Mouse (Mus musculus) effector memory CD4-positive, alpha-beta T cell, adult 7 months (primary cell): Measurements from ENCODE around the gene Map4k1. TPM values are rescaled to one million over a fixed set of nuclear protein-coding genes. Genes with fewer than 3 reads are reported as not detected.

Source experiments
- polyA plus RNA-seq: library from polyadenylated mRNA; unstranded; fragments of 100-300 nt; shearing (Covaris generic); gene quantifications from one replicate; pipeline ENCODE4 v1.2.1, GENCODE M21; 2017

Gene Map4k1
- polyA plus RNA-seq, result 128 TPM

GRCm38 (mm10) chr7:28981651-28982273 is at the start of gene Map4k1, which contains the start of gene Eif3k:
TSS of gene Map4k1 (plus strand) at chr7:28982050.
TSS of gene Eif3k (minus strand) at chr7:28981864.

DNA sequence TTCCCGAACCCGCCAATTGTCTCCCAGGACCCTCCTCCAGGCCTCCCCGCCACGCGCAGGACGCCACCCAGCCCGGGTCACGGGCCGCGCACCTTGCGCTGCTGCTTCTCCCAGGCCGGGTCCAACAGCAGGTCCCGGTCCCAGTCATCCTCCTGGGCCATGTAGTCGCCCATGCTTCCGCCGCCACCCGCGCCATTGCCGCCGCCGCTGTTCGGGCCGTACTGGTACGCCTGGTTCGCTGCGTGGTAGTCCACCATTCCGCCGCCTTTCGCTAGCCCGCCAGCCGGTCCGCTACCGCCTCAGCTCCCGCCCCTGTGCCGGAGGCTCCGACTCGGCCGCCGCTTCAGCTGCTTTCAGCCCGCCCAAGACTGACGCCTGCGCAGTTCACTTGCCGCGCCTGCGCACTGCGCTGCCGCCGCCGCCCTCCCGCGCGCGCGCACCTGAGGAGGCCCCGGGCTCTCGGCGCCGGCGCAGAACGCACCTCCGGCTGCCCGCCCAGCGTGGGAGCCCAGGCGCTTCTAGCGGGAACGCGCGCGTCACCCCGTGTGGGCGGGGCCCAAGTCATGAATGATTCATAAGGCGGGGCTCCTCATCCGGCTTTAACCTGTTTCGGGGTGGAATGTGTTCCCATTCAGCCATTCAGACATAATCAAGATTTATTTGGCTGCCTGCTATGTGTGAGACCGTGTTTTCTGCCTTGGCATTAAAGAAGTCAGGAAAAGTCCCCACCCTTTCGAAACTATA is 19.8 kb upstream of the Map4k1 start, which contains the start of gene Actn4:
Gene Actn4, minus strand, starts transcription at position 414 of the 744 bp plus-strand sequence.

Other genes starting within 250 kb of the Map4k1 start
- gene Mrps12, start 240.2 kb upstream of the Map4k1 start, polyA plus RNA-seq, result 47.4 TPM
- gene Sars2, start 240.1 kb upstream of the Map4k1 start, polyA plus RNA-seq, result 19.0 TPM
- not detected for gene Ccer2, start 225.9 kb upstream of the Map4k1 start, polyA plus RNA-seq
- gene Sirt2, start 215.3 kb upstream of the Map4k1 start, polyA plus RNA-seq, result 78.1 TPM
- gene Nfkbib, start 214.5 kb upstream of the Map4k1 start, polyA plus RNA-seq, result 304 TPM
- gene Rinl, start 193.1 kb upstream of the Map4k1 start, polyA plus RNA-seq, result 310 TPM
- 269 TPM for gene Hnrnpl, start 173.5 kb upstream of the Map4k1 start, polyA plus RNA-seq
- gene Ech1, start 156.8 kb upstream of the Map4k1 start, polyA plus RNA-seq, result 157 TPM
- 22.2 TPM for gene Lgals4, start 148.2 kb upstream of the Map4k1 start, polyA plus RNA-seq
- gene Lgals7, start 118.2 kb upstream of the Map4k1 start, polyA plus RNA-seq, result 2.3 TPM
- 0.17 TPM for gene Capn12, start 100.6 kb upstream of the Map4k1 start, polyA plus RNA-seq
- gene Actn4, start 19.7 kb upstream of the Map4k1 start, polyA plus RNA-seq, result 261 TPM
- 289 TPM for gene Eif3k, start 186 bp upstream of the Map4k1 start, polyA plus RNA-seq
- gene Ryr1, start 143.1 kb downstream of the Map4k1 start, polyA plus RNA-seq, result 1.2 TPM
- gene Rasgrp4, start 152.8 kb downstream of the Map4k1 start, polyA plus RNA-seq, result 0.29 TPM
- gene Fam98c, start 174.2 kb downstream of the Map4k1 start, polyA plus RNA-seq, result 43.6 TPM
- gene Ggn, start 188.2 kb downstream of the Map4k1 start, polyA plus RNA-seq, result not detected
- gene Spred3, start 188.4 kb downstream of the Map4k1 start, polyA plus RNA-seq, result not detected
- gene Psmd8, start 198.7 kb downstream of the Map4k1 start, polyA plus RNA-seq, result 173 TPM
- 1.4 TPM for gene Catsperg1, start 232.0 kb downstream of the Map4k1 start, polyA plus RNA-seq